8 mouse cellular contexts compared by ENCODE assay signal in genomic region chr5:128981607-128982006, GRCm38 (mm10). TPM values are rescaled to one million over a fixed set of nuclear protein-coding genes. Genes with fewer than 3 reads are reported as not detected.
DNase-seq lines count a peak whose midpoint lies in the region; ATAC-seq and TF ChIP-seq lines count a peak whose summit lies in the region.

No protein-coding gene starts in this region.

- H3K9me3 ChIP-seq in kidney, embryonic 15.5 days (replicated peaks), result no peaks in the 10 kb centered on the region
- H3K9me3 ChIP-seq in lung, embryonic 14.5 days (ENCODE audit: low read depth, low read length), result no peaks in the 10 kb centered on the region

- WGBS in kidney, embryonic 15.5 days, result 18% methylated on average over 12 of the region's 12 CpGs
- WGBS in lung, embryonic 14.5 days, result 23% methylated on average over 12 of the region's 12 CpGs

- H3K27me3 ChIP-seq in kidney, embryonic 15.5 days, result no peaks in the 10 kb centered on the region
- no peaks in the 10 kb centered on the region for H3K27me3 ChIP-seq in lung, embryonic 14.5 days (ENCODE audit: insufficient read depth, low read length)

- H3K4me1 ChIP-seq in kidney, embryonic 15.5 days, result 0 out of 2 replicates have a peak, but pooled peaks cover 2% of the 10 kb centered on the region
- no peaks in the 10 kb centered on the region for H3K4me1 ChIP-seq in lung, embryonic 14.5 days (ENCODE audit: insufficient read depth)

- peak; percentile 67 to 72 for DNase-seq in CD8-positive naive resting alpha-beta T cell, adult 2 months (ENCODE audit: low read depth in 2 of 2, low spot score in 2 of 2)
- DNase-seq in adrenal gland, adult 18-20 months (ENCODE audit: low spot score in 2 of 2), result peak; percentile 74 to 77
- peak; percentile 67 for DNase-seq in embryo, embryonic 11 days
- peak; percentile 25 to 31 for DNase-seq in heart, adult 9 months (ENCODE audit: low spot score in 2 of 2)
- peak; percentile 82 for DNase-seq in lung, embryonic 14.5 days
- DNase-seq in ovary, postnatal 36 days (ENCODE audit: low spot score), result peak; percentile 56
- DNase-seq in thymus, postnatal 4 days, result peak; percentile 82

- H3K4me3 ChIP-seq in kidney, embryonic 15.5 days (replicated peaks), result no peak overlapping the region
- H3K4me3 ChIP-seq in lung, embryonic 14.5 days (ENCODE audit: low read depth, low read length), result no peak overlapping the region

- H3K4me2 ChIP-seq in kidney, embryonic 15.5 days, result no peak overlapping the region
- no peak overlapping the region for H3K4me2 ChIP-seq in lung, embryonic 14.5 days

- peak; percentile 70; the same call in 1 of the 2 replicates for ATAC-seq in kidney, embryonic 15.5 days (replicated peaks; ENCODE audit: low FRiP score)
- peak; percentile 71; the same call in 1 of the 2 replicates for ATAC-seq in lung, embryonic 14.5 days (ENCODE audit: insufficient read depth)

- peaks cover 22% of the 10 kb centered on the region for H3K36me3 ChIP-seq in kidney, embryonic 15.5 days
- H3K36me3 ChIP-seq in lung, embryonic 14.5 days (ENCODE audit: insufficient read depth), result peaks cover 15% of the 10 kb centered on the region; the same call in 1 of the 2 replicates

- no peak overlapping the region for H3K27ac ChIP-seq in kidney, embryonic 15.5 days
- no peak overlapping the region for H3K27ac ChIP-seq in lung, embryonic 14.5 days (ENCODE audit: low read depth)

- peak; percentile 89 for TF ChIP-seq CTCF in lung, embryonic 14.5 days (IDR thresholded peaks at IDR 0.05; ENCODE audit: low read depth)

- no peak overlapping the region for H3K9ac ChIP-seq in kidney, embryonic 15.5 days
- no peak overlapping the region for H3K9ac ChIP-seq in lung, embryonic 14.5 days

RNA-seq across cellular contexts. Expression of gene Stx2, which starts 26.8 kb away (rescaled TPM):
- total RNA-seq in adrenal gland, adult 18-20 months (2021), result 10 to 100 TPM; 18.2 to 24.4 TPM
- 35.0 and 36.6 TPM in 2 replicates for polyA plus RNA-seq in kidney, embryonic 15.5 days (2015; fragmentation: Nextera tagmentation; extraction: Ambion mirVana)
- polyA plus RNA-seq in lung, embryonic 14.5 days (2014; fragmentation: Nextera tagmentation; extraction: Ambion mirVana), result 27.1 and 28.5 TPM in 2 replicates

RNA-seq across cellular contexts. Expression of gene Rimbp2, which starts 28.3 kb away (rescaled TPM):
- total RNA-seq in adrenal gland, adult 18-20 months (2021), result 1 to 10 TPM; 4.0 to 5.3 TPM
- 0.05 and 0.36 TPM in 2 replicates for polyA plus RNA-seq in kidney, embryonic 15.5 days (2015; fragmentation: Nextera tagmentation; extraction: Ambion mirVana)
- polyA plus RNA-seq in lung, embryonic 14.5 days (2014; fragmentation: Nextera tagmentation; extraction: Ambion mirVana), result 0.28 TPM in 1 of 2 replicates, not detected in the other

RNA-seq across cellular contexts. Expression of gene Ran, which starts 38.3 kb away (rescaled TPM):
- total RNA-seq in adrenal gland, adult 18-20 months (2021), result 100 to 1,000 TPM; 185 to 226 TPM
- 657 and 728 TPM in 2 replicates for polyA plus RNA-seq in kidney, embryonic 15.5 days (2015; fragmentation: Nextera tagmentation; extraction: Ambion mirVana)
- polyA plus RNA-seq in lung, embryonic 14.5 days (2014; fragmentation: Nextera tagmentation; extraction: Ambion mirVana), result 737 and 751 TPM in 2 replicates

Comparison
In these comparisons a context has a peak if more than half of its experiments do, and no peak if none do; other contexts are left out.
1. DNase-seq: peak in every context shown above with its lines; median percentile 82 in lung, embryonic 14.5 days; 82 in thymus, postnatal 4 days; 76 in adrenal gland, adult 18-20 months; 70 in CD8-positive naive resting alpha-beta T cell, adult 2 months; 67 in embryo, embryonic 11 days; 56 in ovary, postnatal 36 days; 28 in heart, adult 9 months.